Mouse (Mus musculus): ENCODE results near the gene Siglecg.

Gene Siglecg

GRCm38 (mm10) chr7:43442684-43443083, 34.7 kb downstream of the Siglecg start:
- DNase-seq (ENCODE audit: low spot score): no peak

DNA sequence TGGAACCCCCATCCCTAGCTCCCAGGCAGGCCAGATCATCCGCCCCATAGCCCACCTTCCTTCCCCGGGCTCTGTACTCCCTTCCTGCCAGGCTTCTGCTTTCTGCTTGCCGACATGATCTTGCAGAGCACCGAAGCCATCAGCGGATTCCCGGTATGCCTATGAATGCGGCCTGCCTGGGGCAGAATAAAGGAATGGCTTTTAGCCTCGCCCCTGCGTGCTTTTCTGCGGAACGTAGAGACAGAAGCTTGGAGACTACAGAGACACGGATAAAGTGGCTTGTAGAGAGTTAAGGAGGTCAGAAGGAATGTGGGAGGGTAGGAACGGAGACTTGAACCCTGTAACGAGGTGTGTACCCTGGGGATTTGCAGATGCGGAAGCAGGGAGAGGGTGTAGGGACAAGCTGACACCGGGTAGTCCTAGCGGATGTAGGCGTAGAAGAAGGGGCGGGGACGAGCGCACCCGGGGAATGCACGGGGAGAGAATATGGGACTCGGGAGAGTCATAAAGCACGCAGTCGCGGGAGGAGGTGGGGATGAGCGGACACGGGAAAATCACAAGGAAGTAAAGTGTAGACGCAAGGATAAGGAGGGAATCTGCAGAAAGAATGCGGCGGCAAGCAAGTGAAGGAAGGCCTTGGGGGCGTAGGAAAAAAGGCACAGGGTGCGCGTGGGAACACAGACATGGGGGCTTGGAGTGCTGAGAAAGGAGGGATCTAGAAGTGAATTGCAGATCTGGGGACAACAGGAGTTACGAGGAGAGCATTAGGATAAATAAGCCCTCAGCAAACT, 35.3 kb downstream of the Siglecg start:
- DNase-seq (ENCODE audit: low spot score): peak; percentile 82

DNA sequence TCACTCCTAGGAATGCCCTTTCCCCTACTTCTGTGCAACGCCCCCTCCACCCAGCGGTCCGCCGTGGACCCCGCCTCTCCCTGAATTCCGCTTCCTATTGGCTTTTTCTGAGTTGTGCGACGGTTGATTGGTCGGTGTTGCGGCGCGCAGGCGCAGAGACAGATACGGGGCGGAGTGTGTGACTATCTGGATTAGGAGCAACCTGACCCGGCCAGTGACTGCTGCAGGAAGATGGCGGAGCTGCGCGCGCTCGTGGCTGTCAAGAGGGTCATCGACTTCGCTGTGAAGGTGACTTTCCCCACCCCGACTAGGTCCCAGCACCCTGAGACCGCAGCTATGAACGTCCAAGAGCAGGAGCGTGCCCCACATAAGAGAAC, 35.9 kb downstream of the Siglecg start, which contains the start of the genes Etfb and Gm45233:
TSS of gene Etfb (plus strand) at position 167 of the 377 bp plus-strand sequence.
TSS of gene Gm45233 (plus strand) at position 212 of the 377 bp plus-strand sequence.
- peak; percentile 95 for DNase-seq (ENCODE audit: low spot score)

- no peak for DNase-seq (ENCODE audit: low spot score)
These were observed 39.8 kb downstream of the Siglecg start for GRCm38 (mm10) chr7:43447801-43448200.

- DNase-seq (ENCODE audit: low spot score): no peak
These were observed 40.2 kb downstream of the Siglecg start for GRCm38 (mm10) chr7:43448246-43448645.

DNA sequence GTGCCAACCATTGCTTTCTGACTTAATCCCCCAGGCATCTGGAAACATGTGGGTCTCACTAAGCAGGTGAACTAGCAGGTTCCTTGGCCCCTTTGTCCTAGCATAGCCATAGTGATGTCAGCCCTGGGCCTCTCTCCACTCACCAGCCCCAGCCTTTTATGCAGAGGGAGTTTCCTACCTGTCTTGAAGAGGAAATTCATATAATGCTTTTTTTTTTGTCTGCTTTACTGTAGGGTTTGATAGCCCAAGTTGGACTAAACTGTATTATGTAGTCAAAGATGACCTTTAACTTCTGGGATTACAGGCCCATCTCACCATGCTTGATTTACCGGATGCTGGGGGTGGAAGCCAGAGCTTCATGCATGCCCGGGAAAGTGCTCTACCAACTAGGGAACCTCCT, 41.8 kb downstream of the Siglecg start:
- DNase-seq (ENCODE audit: low spot score): no peak

- no peak for DNase-seq (ENCODE audit: low spot score)
These were observed 43.7 kb downstream of the Siglecg start for GRCm38 (mm10) chr7:43451726-43452125.

DNA sequence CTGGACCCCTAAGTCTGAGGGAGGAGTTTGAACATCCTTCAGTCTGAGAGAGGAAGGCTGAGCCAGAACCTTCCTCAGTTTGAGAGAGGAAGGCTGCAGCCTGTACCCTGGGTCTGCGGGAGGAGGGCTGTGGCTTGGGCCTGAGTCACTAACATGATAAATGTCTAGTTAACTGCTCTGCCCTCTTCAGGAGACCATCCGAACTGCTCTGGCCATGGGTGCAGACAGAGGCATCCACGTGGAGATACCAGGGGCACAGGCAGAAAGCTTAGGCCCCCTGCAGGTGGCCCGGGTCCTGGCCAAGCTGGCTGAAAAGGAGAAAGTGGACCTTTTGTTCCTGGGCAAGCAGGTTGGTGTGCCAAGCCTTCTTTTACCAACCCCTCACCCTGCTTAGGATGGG, 44.6 kb downstream of the Siglecg start:
- DNase-seq (ENCODE audit: low spot score): no peak

- DNase-seq (ENCODE audit: low spot score): no peak
These were observed 45.8 kb downstream of the Siglecg start for GRCm38 (mm10) chr7:43453599-43454355.

- no peak for DNase-seq (ENCODE audit: low spot score)
These were observed 46.4 kb downstream of the Siglecg start for GRCm38 (mm10) chr7:43454371-43454770.

- no peak for DNase-seq (ENCODE audit: low spot score)
These were observed 54.8 kb downstream of the Siglecg start, which contains the start of gene Vsig10l for GRCm38 (mm10) chr7:43462851-43463250. TSS of gene Vsig10l (plus strand) at chr7:43463151.

DNA sequence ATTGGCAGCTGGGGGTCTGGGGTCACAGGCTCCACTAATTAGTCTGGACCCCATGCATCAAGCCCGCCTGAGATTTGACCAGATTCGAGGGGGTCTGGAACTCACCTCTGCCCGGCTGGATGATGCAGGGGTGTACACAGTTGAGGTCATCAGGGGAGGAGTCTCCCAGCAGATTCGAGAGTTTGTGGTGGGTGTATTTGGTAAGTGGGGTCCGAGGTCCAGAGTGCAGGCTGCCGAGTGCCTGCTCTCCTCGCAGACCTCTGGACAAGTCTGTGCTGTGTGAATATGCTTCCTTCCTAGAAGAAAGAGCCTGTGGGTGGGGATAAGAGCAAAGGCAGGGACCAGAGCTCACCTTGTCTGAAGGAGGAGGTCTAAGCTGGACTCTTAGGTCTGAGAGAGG, 56.0 kb downstream of the Siglecg start:
- DNase-seq (ENCODE audit: low spot score): no peak

- DNase-seq (ENCODE audit: low spot score): no peak
These were observed 56.9 kb downstream of the Siglecg start for GRCm38 (mm10) chr7:43464864-43465343.

DNA sequence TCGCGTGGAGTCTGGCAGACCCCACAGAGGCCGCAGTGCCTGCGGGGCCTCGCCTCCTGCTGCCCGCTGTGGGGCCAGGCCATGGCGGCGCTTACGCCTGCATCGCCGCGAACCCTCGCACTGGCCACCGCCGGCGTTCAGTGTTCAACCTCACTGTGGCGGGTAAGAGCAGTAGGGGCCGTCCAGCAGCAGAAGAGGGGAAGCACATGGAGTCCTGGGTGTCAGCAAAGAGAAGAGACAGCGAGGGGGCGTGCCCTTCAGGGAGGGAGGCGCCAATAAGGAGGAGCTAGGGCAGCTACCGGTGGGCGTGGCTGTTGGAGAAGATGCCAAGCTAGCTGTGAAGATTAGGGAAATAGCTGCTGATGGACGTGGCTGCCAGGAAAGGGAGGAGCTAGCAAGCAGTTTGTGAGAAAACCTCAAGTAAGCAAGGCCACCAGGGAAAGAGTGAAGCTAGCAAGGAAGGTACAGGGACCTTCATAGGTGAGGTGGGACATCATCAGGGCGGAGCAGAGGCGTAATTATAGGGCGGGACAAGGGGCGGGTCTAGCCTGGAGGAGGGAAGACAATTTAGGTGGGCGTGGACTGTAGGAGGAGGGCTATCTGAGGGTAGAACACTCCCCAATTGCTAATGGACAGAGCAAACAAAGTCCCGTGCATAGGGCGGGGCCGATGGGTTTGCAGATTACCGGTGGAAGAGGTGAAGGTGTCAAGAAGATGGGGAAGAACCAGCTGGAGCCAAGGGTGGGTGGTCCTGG, 57.5 kb downstream of the Siglecg start:
- DNase-seq (ENCODE audit: low spot score): peak; percentile 88

- peak; percentile 67 for DNase-seq (ENCODE audit: low spot score)
These were observed 58.2 kb downstream of the Siglecg start for GRCm38 (mm10) chr7:43466099-43466694.
